Mouse (Mus musculus) forebrain, embryonic 13.5 days (tissue): ENCODE results near the gene Crmp1. TPM values are rescaled to one million over a fixed set of nuclear protein-coding genes. Genes with fewer than 3 reads are reported as not detected.
A peak's percentile ranks its signal among the peaks of the same experiment; 100 is the strongest.

Source experiments
- ATAC-seq: fragments of 200-750 bp; cut with Nextera tagmentation; 2 replicates; pipeline ENCODE4 v1.8.0; 2017
- H3K27ac ChIP-seq: fragments of 300-500 bp; sonication (generic); 2 replicates; pipeline ENCODE4 v1.5.1; 2015; ENCODE audit warnings: inconsistent platforms, mild to moderate bottlenecking, moderate library complexity
- H3K27me3 ChIP-seq: fragments of 300-500 bp; sonication (generic); 2 replicates; pipeline ENCODE4 v1.6.1; 2015; ENCODE audit warnings: mild to moderate bottlenecking, inconsistent platforms
- H3K36me3 ChIP-seq: fragments of 300-500 bp; sonication (generic); 2 replicates; pipeline ENCODE4 v1.6.1; 2015; ENCODE audit warnings: mild to moderate bottlenecking, inconsistent platforms; ENCODE audit not compliant: poor library complexity, severe bottlenecking
- H3K4me1 ChIP-seq: fragments of 300-500 bp; sonication (generic); 2 replicates; pipeline ENCODE4 v1.6.1; 2015; ENCODE audit warnings: inconsistent platforms
- H3K4me2 ChIP-seq: fragments of 300-500 bp; sonication (generic); 2 replicates; pipeline ENCODE4 v1.6.1; 2015; ENCODE audit warnings: inconsistent platforms, mild to moderate bottlenecking, moderate library complexity
- H3K4me3 ChIP-seq: fragments of 300-500 bp; sonication (generic); 2 replicates; pipeline ENCODE4 v1.5.1; 2015; ENCODE audit warnings: mild to moderate bottlenecking, inconsistent platforms
- H3K9ac ChIP-seq: fragments of 300-500 bp; sonication (generic); 2 replicates; pipeline ENCODE4 v1.6.1; 2015; ENCODE audit warnings: mild to moderate bottlenecking, inconsistent platforms
- H3K9me3 ChIP-seq: fragments of 300-500 bp; sonication (generic); replicated peaks from 2 replicates; pipeline ENCODE4 v1.6.1; 2016; ENCODE audit warnings: inconsistent platforms
- WGBS: fragments of 180-500 bp; shearing (Covaris S2); methylation state at CpG from one replicate; pipeline ENCODE4 v1.1.7; 2015; 5-methylcytosine and 5-hydroxymethylcytosine counted together
- polyA plus RNA-seq: library from polyadenylated mRNA; unstranded; fragments of >200 nt; fragmentation: Nextera tagmentation; extraction: Ambion mirVana; gene quantifications from 2 replicates; pipeline ENCODE4 v1.2.1, GENCODE M21; 2015

Gene Crmp1
- polyA plus RNA-seq, 1 experiment from 2014 or later, result 474 TPM

- WGBS, result 90% methylated on average over 6 of the region's 6 CpGs
- no peak overlapping the region for H3K4me3 ChIP-seq
- H3K9me3 ChIP-seq, result peaks cover 11% of the 10 kb centered on the region
- no peak overlapping the region for H3K4me2 ChIP-seq
- H3K4me1 ChIP-seq, result no peaks in the 10 kb centered on the region
- H3K27me3 ChIP-seq, result no peaks in the 10 kb centered on the region
- peaks cover 87% of the 10 kb centered on the region for H3K36me3 ChIP-seq
- no peak for ATAC-seq
- H3K9ac ChIP-seq, result no peak overlapping the region
- no peak overlapping the region for H3K27ac ChIP-seq
These were observed 77.0 kb downstream of the Crmp1 start for GRCm38 (mm10) chr5:37318715-37319114.

GRCm38 (mm10) chr5:37320174-37320573 lies 78.4 kb downstream of the Crmp1 start:
- H3K4me1 ChIP-seq, result no peaks in the 10 kb centered on the region
- no peak overlapping the region for H3K4me3 ChIP-seq
- peaks cover 85% of the 10 kb centered on the region for H3K36me3 ChIP-seq
- no peak overlapping the region for H3K9ac ChIP-seq
- no peak overlapping the region for H3K27ac ChIP-seq
- ATAC-seq, result no peak
- H3K4me2 ChIP-seq, result no peak overlapping the region
- H3K9me3 ChIP-seq, result peaks cover 6% of the 10 kb centered on the region
- 82% methylated on average over 3 of the region's 3 CpGs for WGBS
- no peaks in the 10 kb centered on the region for H3K27me3 ChIP-seq

- ATAC-seq, result no peak
- H3K4me3 ChIP-seq, result no peak overlapping the region
- H3K4me1 ChIP-seq, result no peaks in the 10 kb centered on the region
- peaks cover 85% of the 10 kb centered on the region for H3K36me3 ChIP-seq
- peaks cover under 1% of the 10 kb centered on the region; the same call in 1 of the 2 replicates for H3K9me3 ChIP-seq
- no peak overlapping the region for H3K4me2 ChIP-seq
- H3K27me3 ChIP-seq, result no peaks in the 10 kb centered on the region
- H3K9ac ChIP-seq, result no peak overlapping the region
- 94% methylated on average over 4 of the region's 4 CpGs for WGBS
- no peak overlapping the region for H3K27ac ChIP-seq
These were observed 79.0 kb downstream of the Crmp1 start for GRCm38 (mm10) chr5:37320761-37321160.

GRCm38 (mm10) chr5:37326675-37327074 lies 84.9 kb downstream of the Crmp1 start:
- Histone ChIP-seq H3K27me3 (no peaks in the 10 kb centered on the region), H3K4me1 (no peaks in the 10 kb centered on the region), H3K4me2 (no peak overlapping the region), H3K36me3 (peaks cover 60% of the 10 kb centered on the region), H3K4me3 (no peak overlapping the region), H3K9ac (no peak overlapping the region), H3K9me3 (no peaks in the 10 kb centered on the region), H3K27ac (no peak overlapping the region)
- WGBS, result 88% methylated on average over 6 of the region's 6 CpGs
- no peak for ATAC-seq

GRCm38 (mm10) chr5:37330449-37331132 lies 88.9 kb downstream of the Crmp1 start:
- Histone ChIP-seq H3K4me1 (peaks cover 2% of the 10 kb centered on the region), H3K27me3 (no peaks in the 10 kb centered on the region), H3K9ac (no peak overlapping the region), H3K36me3 (peaks cover 30% of the 10 kb centered on the region), H3K4me2 (no peak overlapping the region), H3K4me3 (no peak overlapping the region), H3K27ac (no peak overlapping the region), H3K9me3 (no peaks in the 10 kb centered on the region)
- ATAC-seq, result no peak
- WGBS, result 82% methylated on average over 8 of the region's 8 CpGs

- Histone ChIP-seq H3K4me2 (no peak overlapping the region), H3K9ac (no peak overlapping the region), H3K4me1 (peaks cover 7% of the 10 kb centered on the region), H3K9me3 (no peaks in the 10 kb centered on the region), H3K36me3 (peaks cover 25% of the 10 kb centered on the region), H3K27me3 (no peaks in the 10 kb centered on the region), H3K27ac (no peak overlapping the region), H3K4me3 (no peak overlapping the region)
- no peak for ATAC-seq
- 98% methylated on average over 2 of the region's 2 CpGs for WGBS
These were observed 89.4 kb downstream of the Crmp1 start for GRCm38 (mm10) chr5:37331133-37331505.

GRCm38 (mm10) chr5:37332066-37332465 lies 90.3 kb downstream of the Crmp1 start:
- WGBS, result 82% methylated on average over 4 of the region's 4 CpGs
- H3K27ac ChIP-seq, result no peak overlapping the region
- peaks cover 16% of the 10 kb centered on the region for H3K36me3 ChIP-seq
- H3K4me2 ChIP-seq, result no peak overlapping the region
- H3K27me3 ChIP-seq, result no peaks in the 10 kb centered on the region
- no peak overlapping the region for H3K9ac ChIP-seq
- H3K4me1 ChIP-seq, result peaks cover 16% of the 10 kb centered on the region
- ATAC-seq, result no peak
- no peak overlapping the region for H3K4me3 ChIP-seq
- H3K9me3 ChIP-seq, result no peaks in the 10 kb centered on the region

GRCm38 (mm10) chr5:37335061-37335460 lies 93.3 kb downstream of the Crmp1 start:
- 59% methylated on average over 3 of the region's 3 CpGs for WGBS
- Histone ChIP-seq H3K36me3 (peaks cover 7% of the 10 kb centered on the region; the same call in 1 of the 2 replicates), H3K27ac (no peak overlapping the region), H3K4me1 (peaks cover 46% of the 10 kb centered on the region), H3K9me3 (no peaks in the 10 kb centered on the region), H3K27me3 (no peaks in the 10 kb centered on the region; the same call in 1 of the 2 replicates), H3K4me2 (no peak overlapping the region), H3K9ac (no peak overlapping the region; the same call in 1 of the 2 replicates), H3K4me3 (no peak overlapping the region)
- ATAC-seq, result no peak

GRCm38 (mm10) chr5:37336485-37337105 lies 94.9 kb downstream of the Crmp1 start, which contains the start of gene Evc:
TSS of gene Evc (minus strand) at chr5:37336894.
- Histone ChIP-seq H3K27ac (no peak within 1 kb of the TSS), H3K9ac (peak within 1 kb of the TSS; percentile 77), H3K27me3 (no peaks in the 10 kb centered on the region; the same call in 1 of the 2 replicates), H3K4me1 (peaks cover 47% of the 10 kb centered on the region), H3K36me3 (no peaks in the 10 kb centered on the region), H3K9me3 (no peaks in the 10 kb centered on the region), H3K4me2 (peak within 1 kb of the TSS; percentile 98), H3K4me3 (peak within 1 kb of the TSS; percentile 69)
- under 1% methylated on average over 47 of the region's 48 CpGs for WGBS
- peak; percentile 77 for ATAC-seq

- Histone ChIP-seq H3K9me3 (no peaks in the 10 kb centered on the region), H3K4me1 (peaks cover 47% of the 10 kb centered on the region), H3K4me3 (peak overlapping the region; percentile 56; the same call in 1 of the 2 replicates), H3K4me2 (peak overlapping the region; percentile 98), H3K27ac (no peak overlapping the region), H3K36me3 (no peaks in the 10 kb centered on the region), H3K9ac (no peak overlapping the region), H3K27me3 (no peaks in the 10 kb centered on the region; the same call in 1 of the 2 replicates)
- WGBS, result 62% methylated on average over 3 of the region's 3 CpGs
- no peak for ATAC-seq
These were observed 96.0 kb downstream of the Crmp1 start for GRCm38 (mm10) chr5:37337696-37338095.

GRCm38 (mm10) chr5:37338288-37338687 lies 96.5 kb downstream of the Crmp1 start, which contains the start of gene Evc2:
TSS of gene Evc2 (plus strand) at chr5:37338499.
- H3K4me3 ChIP-seq, result peak within 1 kb of the TSS; percentile 69
- WGBS, result 0% methylated on average over 27 of the region's 27 CpGs
- no peaks in the 10 kb centered on the region; the same call in 1 of the 2 replicates for H3K27me3 ChIP-seq
- H3K27ac ChIP-seq, result no peak within 1 kb of the TSS
- peak; percentile 84 for ATAC-seq
- peaks cover 47% of the 10 kb centered on the region for H3K4me1 ChIP-seq
- peak within 1 kb of the TSS; percentile 98 for H3K4me2 ChIP-seq
- no peaks in the 10 kb centered on the region for H3K36me3 ChIP-seq
- no peaks in the 10 kb centered on the region for H3K9me3 ChIP-seq
- peak within 1 kb of the TSS; percentile 77 for H3K9ac ChIP-seq
